Mouse (Mus musculus): ENCODE data around the gene Snap91. TPM values are rescaled to one million over a fixed set of nuclear protein-coding genes. Genes with fewer than 3 reads are reported as not detected.

Snap91 gene
- polyA plus RNA-seq, 1 experiment from 2014 or later: 20.6 TPM

DNA sequence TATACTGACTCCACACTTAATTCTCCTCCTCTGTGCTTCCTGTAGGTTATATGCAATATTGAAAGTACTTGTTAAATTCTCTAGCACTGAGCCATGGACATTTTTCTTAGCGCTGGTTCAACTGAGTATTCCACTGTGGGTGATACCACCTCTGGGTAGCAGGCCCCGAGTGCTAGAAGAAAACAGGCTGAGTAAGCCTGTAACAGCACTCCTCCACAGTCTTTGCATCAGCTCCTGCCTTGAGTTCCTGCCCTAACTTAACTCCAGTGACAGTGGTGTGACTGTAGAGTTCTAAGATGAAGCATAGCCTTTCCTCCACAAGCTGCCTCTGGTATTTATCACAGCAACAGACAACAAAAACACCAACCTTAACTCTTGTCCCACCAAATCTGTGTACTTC lies 22.8 kb downstream of the Snap91 start:
- Histone ChIP-seq H3K27me3 (no peaks in the 10 kb centered on the region), H3K9ac (no peak overlapping the region), H3K36me3 (no peaks in the 10 kb centered on the region), H3K4me1 (no peaks in the 10 kb centered on the region), H3K4me3 (replicated peaks) (no peak overlapping the region), H3K9me3 (replicated peaks) (no peaks in the 10 kb centered on the region), H3K27ac (no peak overlapping the region), H3K4me2 (no peak overlapping the region)
- WGBS: 92% methylated on average over 2 of the region's 2 CpGs
- no peak for ATAC-seq (replicated peaks; ENCODE audit: low FRiP score)

DNA sequence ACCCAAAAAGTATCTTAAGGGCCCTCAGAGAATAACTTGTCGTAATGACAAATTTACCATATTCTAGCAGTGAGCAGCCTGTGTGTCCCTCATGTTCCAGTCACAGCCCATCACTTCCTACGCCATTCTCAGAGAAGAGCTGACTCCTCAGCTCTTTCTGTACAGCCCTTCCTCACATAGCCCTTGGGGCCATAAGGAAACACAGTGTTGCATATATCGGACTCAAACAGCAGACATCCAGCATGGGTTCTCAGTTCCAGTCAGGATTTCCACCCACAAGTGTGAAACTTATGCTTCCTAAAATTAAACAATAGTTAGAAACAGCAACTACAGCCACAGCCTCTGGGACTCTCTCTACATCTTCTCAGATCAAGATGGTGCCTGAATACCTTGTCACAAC lies 27.6 kb downstream of the Snap91 start:
- Histone ChIP-seq H3K4me3 (replicated peaks) (no peak overlapping the region), H3K9me3 (replicated peaks) (no peaks in the 10 kb centered on the region), H3K4me1 (no peaks in the 10 kb centered on the region), H3K9ac (no peak overlapping the region), H3K4me2 (no peak overlapping the region), H3K27me3 (no peaks in the 10 kb centered on the region), H3K27ac (no peak overlapping the region), H3K36me3 (no peaks in the 10 kb centered on the region)
- 90% methylated on average over 3 of the region's 3 CpGs for WGBS
- ATAC-seq (replicated peaks; ENCODE audit: low FRiP score): no peak

DNA sequence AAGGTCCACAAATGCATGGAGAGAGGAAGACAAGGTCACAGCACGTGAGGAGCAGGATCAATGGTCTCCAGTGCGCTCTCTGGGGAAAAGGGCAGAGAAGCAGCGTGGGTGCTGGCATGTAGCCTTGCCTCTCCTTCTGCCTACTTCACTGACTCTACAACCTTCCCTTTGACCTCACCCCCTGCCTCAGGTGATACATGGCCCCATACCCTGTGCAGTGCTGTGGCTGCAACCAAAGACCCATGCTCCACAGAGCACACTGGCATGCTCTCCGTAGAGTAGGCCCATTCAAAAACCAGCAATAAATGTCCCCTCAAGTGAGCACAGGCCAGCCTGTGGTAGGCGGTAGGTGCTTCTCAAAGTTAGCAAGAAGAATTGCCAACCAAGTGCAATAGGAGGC lies 28.8 kb downstream of the Snap91 start:
- Histone ChIP-seq H3K4me3 (replicated peaks) (no peak overlapping the region), H3K4me1 (no peaks in the 10 kb centered on the region), H3K27me3 (no peaks in the 10 kb centered on the region), H3K27ac (no peak overlapping the region), H3K9ac (no peak overlapping the region), H3K36me3 (no peaks in the 10 kb centered on the region), H3K9me3 (replicated peaks) (no peaks in the 10 kb centered on the region), H3K4me2 (no peak overlapping the region)
- no peak for ATAC-seq (replicated peaks; ENCODE audit: low FRiP score)
- WGBS: 89% methylated on average over 5 of the region's 5 CpGs

DNA sequence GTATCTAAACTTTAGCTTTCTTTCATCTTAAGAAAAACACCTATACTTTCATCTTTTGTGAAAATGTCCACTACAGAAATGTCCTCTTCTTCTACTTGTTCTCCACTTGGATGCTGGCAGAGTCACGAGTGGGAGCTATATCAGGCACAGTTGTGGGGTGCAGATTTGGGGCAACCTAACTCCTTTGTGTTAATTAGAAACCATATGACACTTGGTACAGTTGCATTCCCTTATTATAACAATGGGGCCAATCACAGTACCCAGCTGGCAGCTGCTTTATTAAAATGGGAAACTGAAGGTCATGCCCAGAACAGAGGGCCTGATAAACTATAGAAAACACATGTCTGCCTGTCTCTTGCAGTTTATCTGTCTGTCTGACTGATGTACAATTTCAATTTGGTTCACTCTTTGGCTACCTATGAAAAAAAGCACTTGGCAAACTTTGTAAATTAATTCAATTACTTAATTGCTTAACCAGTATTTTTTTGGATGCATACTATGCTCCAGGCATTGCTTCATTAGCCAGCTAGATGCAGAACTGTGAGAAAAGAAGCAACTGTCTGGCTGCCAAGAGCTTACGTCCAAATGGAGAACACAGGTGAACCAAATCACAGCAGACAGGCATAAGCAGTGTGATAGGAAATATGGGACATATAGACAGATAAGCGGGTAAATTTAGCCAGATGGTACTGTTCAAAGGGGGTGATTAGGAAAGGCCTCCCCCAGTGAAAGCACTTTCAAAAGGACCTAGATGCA lies 29.8 kb downstream of the Snap91 start:
- no peaks in the 10 kb centered on the region for H3K36me3 ChIP-seq
- H3K9ac ChIP-seq: no peak overlapping the region
- WGBS: 75% methylated on average over 3 of the region's 3 CpGs
- H3K4me1 ChIP-seq: no peaks in the 10 kb centered on the region
- no peaks in the 10 kb centered on the region for H3K9me3 ChIP-seq (replicated peaks)
- no peak overlapping the region for H3K27ac ChIP-seq
- H3K27me3 ChIP-seq: no peaks in the 10 kb centered on the region
- H3K4me2 ChIP-seq: no peak overlapping the region
- ATAC-seq (replicated peaks; ENCODE audit: low FRiP score): no peak
- H3K4me3 ChIP-seq (replicated peaks): no peak overlapping the region

DNA sequence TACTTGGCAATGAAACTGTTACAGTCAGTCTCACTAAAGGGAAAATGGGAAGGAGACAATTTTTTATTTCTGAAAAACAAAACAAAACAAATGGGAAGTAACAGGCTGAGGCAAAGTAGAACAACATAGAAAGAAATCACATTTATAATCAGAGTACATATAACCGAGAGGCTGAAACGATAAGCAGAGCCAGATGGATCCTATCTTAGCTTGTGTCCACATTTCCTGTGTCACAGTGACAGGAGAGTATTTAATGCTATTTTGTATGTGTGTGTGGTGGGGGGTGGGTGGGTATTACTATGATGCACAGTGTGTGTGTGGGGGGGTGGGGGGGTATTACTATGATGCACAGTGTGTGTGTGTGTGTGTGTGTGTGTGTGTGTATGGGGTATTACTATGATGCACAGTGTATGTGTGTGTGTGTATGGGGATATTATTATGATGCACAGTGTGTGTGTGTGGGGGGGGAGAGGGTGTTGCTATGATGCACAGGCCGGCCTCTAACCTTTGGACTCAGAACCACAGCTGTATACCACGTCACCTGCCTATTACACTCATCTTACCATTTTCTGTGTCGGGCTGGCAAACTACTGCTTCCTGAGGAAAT lies 36.6 kb downstream of the Snap91 start:
- peak; percentile 56 for ATAC-seq (replicated peaks; ENCODE audit: low FRiP score)

DNA sequence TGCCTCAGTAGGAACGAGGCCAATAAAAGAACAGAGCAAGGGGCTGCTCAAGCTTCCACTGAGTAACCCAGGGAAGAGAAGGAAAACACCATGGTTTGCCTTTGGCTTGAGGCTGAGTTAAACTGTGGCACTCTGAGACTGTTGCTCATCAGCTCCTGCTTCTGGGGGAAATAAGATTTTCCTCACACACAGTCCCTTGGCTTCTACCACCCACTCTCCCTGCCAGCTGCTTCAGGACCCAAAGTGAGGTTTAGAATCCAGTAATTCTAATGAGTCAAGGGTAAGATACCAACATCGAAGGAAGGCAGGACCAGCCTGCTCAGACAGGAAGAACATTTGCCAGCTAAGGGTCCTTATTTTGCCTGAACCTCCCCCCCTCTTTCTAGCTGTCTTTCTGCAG lies 50.7 kb downstream of the Snap91 start:
- no peaks in the 10 kb centered on the region for H3K9me3 ChIP-seq (replicated peaks)
- no peak overlapping the region for H3K4me2 ChIP-seq
- H3K9ac ChIP-seq: no peak overlapping the region
- H3K4me1 ChIP-seq: no peaks in the 10 kb centered on the region
- 81% methylated on average over 2 of the region's 2 CpGs for WGBS
- no peak for ATAC-seq (replicated peaks; ENCODE audit: low FRiP score)
- no peaks in the 10 kb centered on the region for H3K27me3 ChIP-seq
- no peak overlapping the region for H3K4me3 ChIP-seq (replicated peaks)
- H3K27ac ChIP-seq: no peak overlapping the region
- H3K36me3 ChIP-seq: 0 out of 2 replicates have a peak, but pooled peaks cover 3% of the 10 kb centered on the region

More for the DNA sequence above, 36.6 kb downstream of the Snap91 start:
- Histone ChIP-seq H3K27ac (no peak overlapping the region), H3K4me2 (no peak overlapping the region), H3K4me1 (no peaks in the 10 kb centered on the region), H3K27me3 (no peaks in the 10 kb centered on the region), H3K4me3 (replicated peaks) (no peak overlapping the region), H3K9ac (no peak overlapping the region), H3K36me3 (no peaks in the 10 kb centered on the region), H3K9me3 (replicated peaks) (no peaks in the 10 kb centered on the region)
- 64% methylated on average over 5 of the region's 5 CpGs for WGBS

DNA sequence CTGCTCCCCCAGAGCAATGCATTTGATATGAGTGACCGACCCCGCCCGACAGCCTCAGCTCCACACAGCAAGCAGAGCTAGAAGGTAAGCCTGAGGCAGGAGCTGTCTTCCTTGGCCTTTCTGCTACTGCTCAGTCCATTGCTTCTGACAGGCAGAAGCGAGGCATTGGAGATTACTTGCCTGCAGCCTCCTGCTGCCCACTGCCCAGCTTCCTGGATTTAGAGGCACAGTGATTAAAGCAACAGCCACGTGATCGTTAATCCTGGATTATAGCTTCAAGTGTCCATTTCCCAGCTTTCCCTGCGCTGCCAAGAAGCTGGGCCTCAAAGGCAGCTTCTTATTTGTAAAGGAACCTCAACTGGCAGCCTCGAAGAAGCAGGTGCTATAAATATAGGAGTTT lies 51.4 kb downstream of the Snap91 start:
- Histone ChIP-seq H3K9ac (no peak overlapping the region), H3K27me3 (no peaks in the 10 kb centered on the region), H3K4me1 (no peaks in the 10 kb centered on the region), H3K4me2 (no peak overlapping the region), H3K36me3 (0 out of 2 replicates have a peak, but pooled peaks cover 3% of the 10 kb centered on the region), H3K9me3 (replicated peaks) (no peaks in the 10 kb centered on the region), H3K27ac (no peak overlapping the region), H3K4me3 (replicated peaks) (no peak overlapping the region)
- no peak for ATAC-seq (replicated peaks; ENCODE audit: low FRiP score)
- 54% methylated on average over 8 of the region's 8 CpGs for WGBS

DNA sequence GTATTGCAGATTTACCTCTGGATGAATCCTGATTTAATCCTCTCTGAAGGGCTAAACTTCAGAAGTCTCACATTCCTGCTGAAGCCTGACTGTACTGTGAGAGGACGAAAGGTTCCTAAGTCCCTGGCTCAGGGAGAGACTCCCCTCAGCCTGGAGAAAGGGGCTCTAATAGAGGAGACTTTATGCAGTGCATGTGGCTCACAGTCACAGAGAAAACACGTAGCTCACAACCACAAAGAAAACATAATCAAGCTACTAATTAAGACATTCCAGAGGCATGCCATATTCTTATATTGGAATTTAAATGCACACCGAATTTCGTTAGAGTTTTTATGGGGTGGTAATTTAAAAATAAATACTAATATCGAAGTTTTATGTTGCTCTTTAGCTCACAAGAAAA lies 61.1 kb downstream of the Snap91 start:
- H3K9me3 ChIP-seq (replicated peaks): no peaks in the 10 kb centered on the region
- H3K27me3 ChIP-seq: no peaks in the 10 kb centered on the region
- H3K9ac ChIP-seq: no peak overlapping the region
- no peak for ATAC-seq (replicated peaks; ENCODE audit: low FRiP score)
- H3K4me2 ChIP-seq: no peak overlapping the region
- H3K4me3 ChIP-seq (replicated peaks): no peak overlapping the region
- WGBS: 84% methylated on average over 5 of the region's 5 CpGs
- H3K4me1 ChIP-seq: no peaks in the 10 kb centered on the region
- H3K27ac ChIP-seq: no peak overlapping the region
- no peaks in the 10 kb centered on the region for H3K36me3 ChIP-seq

DNA sequence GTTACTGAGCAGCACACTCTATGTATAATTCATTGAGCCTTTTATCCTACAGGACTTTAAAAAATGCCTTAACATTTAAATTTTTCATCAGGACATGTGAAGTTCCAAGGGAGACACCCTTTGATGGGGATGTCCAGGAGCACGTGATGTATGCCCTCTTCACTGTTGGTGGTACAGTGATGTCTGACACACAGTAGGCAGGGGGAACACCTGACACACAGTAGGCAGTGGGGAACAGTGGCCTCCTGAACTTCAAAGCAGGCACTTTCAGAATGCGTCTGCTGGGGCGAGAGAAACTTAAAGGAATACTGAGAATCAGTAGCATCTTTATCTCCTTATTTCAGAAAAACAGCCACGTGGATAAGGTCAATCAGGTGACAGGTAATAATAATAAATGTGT lies 62.8 kb downstream of the Snap91 start:
- Histone ChIP-seq H3K9ac (no peak overlapping the region), H3K4me3 (replicated peaks) (no peak overlapping the region), H3K27ac (no peak overlapping the region), H3K4me1 (no peaks in the 10 kb centered on the region), H3K36me3 (no peaks in the 10 kb centered on the region), H3K9me3 (replicated peaks) (no peaks in the 10 kb centered on the region), H3K4me2 (no peak overlapping the region), H3K27me3 (no peaks in the 10 kb centered on the region)
- ATAC-seq (replicated peaks; ENCODE audit: low FRiP score): no peak
- WGBS: 74% methylated on average over 4 of the region's 4 CpGs

DNA sequence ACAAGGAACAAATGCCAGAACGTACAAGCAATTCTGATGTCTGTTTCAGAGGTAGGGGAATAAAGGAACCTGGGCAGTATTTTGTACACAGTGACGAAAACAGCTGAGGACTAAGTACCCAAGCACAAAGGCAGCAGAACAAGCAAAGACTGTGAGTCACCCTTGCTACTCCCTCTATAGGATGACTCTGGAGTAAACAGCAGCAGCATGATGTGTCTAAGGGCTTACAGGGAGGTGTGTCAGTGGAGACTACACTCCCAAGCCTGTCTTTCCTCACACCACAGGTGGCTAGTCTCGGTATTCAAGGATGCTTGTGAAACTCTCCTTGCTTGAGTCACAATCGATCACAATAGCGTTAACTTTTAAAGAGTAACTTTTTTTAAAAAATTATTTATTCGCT lies 66.1 kb downstream of the Snap91 start:
- Histone ChIP-seq H3K4me2 (no peak overlapping the region), H3K9ac (no peak overlapping the region), H3K4me3 (replicated peaks) (no peak overlapping the region), H3K36me3 (no peaks in the 10 kb centered on the region), H3K27ac (no peak overlapping the region), H3K4me1 (no peaks in the 10 kb centered on the region), H3K27me3 (no peaks in the 10 kb centered on the region), H3K9me3 (replicated peaks) (no peaks in the 10 kb centered on the region)
- no peak for ATAC-seq (replicated peaks; ENCODE audit: low FRiP score)
- WGBS: 82% methylated on average over 6 of the region's 6 CpGs

DNA sequence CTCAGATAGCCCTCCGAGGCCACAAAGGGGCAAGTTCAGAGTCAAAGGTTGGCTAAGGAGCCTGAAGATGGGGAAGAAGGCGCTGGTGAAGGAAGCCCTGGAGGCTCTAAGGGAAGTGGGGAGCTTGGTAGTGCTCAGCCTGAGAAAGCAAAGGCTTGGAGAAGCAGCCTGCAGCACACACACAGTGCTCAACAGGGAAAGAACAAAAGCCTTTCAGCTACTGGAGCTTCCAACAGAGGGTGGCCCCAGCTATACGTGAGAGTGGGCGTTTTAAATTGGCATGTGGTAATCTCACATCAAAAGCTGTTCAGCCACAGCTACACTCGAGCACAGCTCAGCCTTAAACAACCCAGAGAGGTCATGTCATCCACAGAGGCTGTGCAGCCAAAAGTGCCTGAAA lies 67.1 kb downstream of the Snap91 start:
- no peak for ATAC-seq (replicated peaks; ENCODE audit: low FRiP score)
- 46% methylated on average over 5 of the region's 5 CpGs for WGBS
- Histone ChIP-seq H3K27me3 (no peaks in the 10 kb centered on the region), H3K36me3 (no peaks in the 10 kb centered on the region), H3K4me1 (no peaks in the 10 kb centered on the region), H3K4me3 (replicated peaks) (no peak overlapping the region), H3K27ac (no peak overlapping the region), H3K9me3 (replicated peaks) (no peaks in the 10 kb centered on the region), H3K4me2 (no peak overlapping the region), H3K9ac (no peak overlapping the region)

DNA sequence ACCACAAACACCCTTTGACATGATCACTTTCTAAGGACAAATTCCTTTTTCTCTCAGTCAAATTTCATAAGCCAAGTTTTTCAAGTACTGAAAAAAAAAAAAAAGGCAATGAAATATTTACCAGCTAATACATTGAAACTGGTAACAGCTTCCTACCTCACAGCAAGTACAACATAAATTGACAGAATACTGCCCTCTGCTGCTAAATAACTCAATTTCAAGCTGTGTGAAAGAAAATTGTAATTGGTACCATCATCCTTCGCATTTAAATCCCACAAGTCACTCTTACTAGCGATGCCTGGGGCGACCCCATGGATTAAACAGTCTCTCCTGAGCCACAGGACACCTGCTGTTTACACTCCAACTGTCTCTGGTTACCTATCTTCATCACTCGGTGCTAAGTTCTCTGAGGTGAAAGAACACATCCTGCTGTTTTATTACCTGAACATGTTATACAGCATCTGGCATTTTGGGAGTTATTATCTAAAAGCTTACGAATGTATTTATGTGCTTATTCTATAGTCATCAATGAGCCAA lies 69.7 kb downstream of the Snap91 start:
- H3K27me3 ChIP-seq: no peaks in the 10 kb centered on the region
- 60% methylated on average over 5 of the region's 5 CpGs for WGBS
- ATAC-seq (replicated peaks; ENCODE audit: low FRiP score): no peak
- H3K4me2 ChIP-seq: no peak overlapping the region
- no peak overlapping the region for H3K27ac ChIP-seq
- H3K36me3 ChIP-seq: no peaks in the 10 kb centered on the region
- no peaks in the 10 kb centered on the region for H3K9me3 ChIP-seq (replicated peaks)
- no peak overlapping the region for H3K9ac ChIP-seq
- H3K4me3 ChIP-seq (replicated peaks): no peak overlapping the region
- H3K4me1 ChIP-seq: no peaks in the 10 kb centered on the region

Data from kidney, embryonic 15.5 days (tissue).